ENCODE assay signal across 9 mouse cellular contexts in genomic region chr7:127213485-127213884, GRCm38 (mm10). TPM values are rescaled to one million over a fixed set of nuclear protein-coding genes. Genes with fewer than 3 reads are reported as not detected.
A peak's percentile ranks its signal among the peaks of the same experiment; 100 is the strongest.
DNase-seq lines count a peak whose midpoint lies in the region; ATAC-seq and TF ChIP-seq lines count a peak whose summit lies in the region.
"Had no signal": no experiment of that assay in that cellular context is flagged by ENCODE, and none has a peak within 500 bp of the region (broad histone marks: within the 10 kb centered on the region; RNA-seq: fewer than 3 reads in every experiment).

No protein-coding gene starts in this region.

- no peak overlapping the region; the same call in 1 of the 2 replicates for H3K27ac ChIP-seq in left cerebral cortex, adult 2 months
- H3K27ac ChIP-seq: forebrain, embryonic 12.5 days had no signal

- H3K4me3 ChIP-seq in left cerebral cortex, adult 2 months = no peak overlapping the region
- H3K4me3 ChIP-seq: forebrain, embryonic 12.5 days had no signal

- TF ChIP-seq CTCF in left cerebral cortex, adult 2 months (IDR thresholded peaks at IDR 0.05) = peak; percentile 81

- peak; percentile 72 for DNase-seq in adrenal gland, postnatal 14 days
- DNase-seq in adrenal gland, postnatal 25 days = no peak
- DNase-seq in left cerebral cortex, adult 2 months (ENCODE audit: extremely low spot score in 1 of 2, low spot score in 2 of 2) = no peak
- DNase-seq in left cerebral cortex, adult 11 months (ENCODE audit: low spot score) = no peak
- DNase-seq in embryo, embryonic 10 days (ENCODE audit: low spot score) = peak; percentile 53
- DNase-seq in naive thymus-derived CD4-positive, alpha-beta T cell, adult 2 months (ENCODE audit: low read depth) = peak; percentile 76
- no peak for DNase-seq in gastrocnemius, postnatal 10 days

- intact Hi-C loops in left cerebral cortex, adult 2 months (cut with DNase I) = no loop called here

- no peak for ATAC-seq in activated CD4-positive, CD25-positive, alpha-beta regulatory T cell, adult 4 months

RNA-seq across cellular contexts. Expression of gene Mylpf, which starts 4.8 kb away (rescaled TPM):
- total RNA-seq in adrenal gland, postnatal 14 days (2021) = 4.3 and 4.9 TPM in 2 replicates
- 4.1 and 4.4 TPM in 2 replicates for total RNA-seq in adrenal gland, postnatal 25 days (2021)
- 1 to 10 TPM; 2.7 to 3.3 TPM for total RNA-seq in left cerebral cortex, adult 2 months (2021)
- polyA plus RNA-seq in activated CD4-positive, CD25-positive, alpha-beta regulatory T cell, adult 4 months (2017; shearing (Covaris generic)) = 10 to 100 TPM; 26.7 to 30.7 TPM
- total RNA-seq in gastrocnemius, postnatal 10 days (2021) = over 10,000 TPM; 46,059 to 51,168 TPM

RNA-seq across cellular contexts. Expression of gene Tbc1d10b, which starts 5.2 kb away (rescaled TPM):
- total RNA-seq in adrenal gland, postnatal 14 days (2021) = 38.9 and 45.6 TPM in 2 replicates
- total RNA-seq in adrenal gland, postnatal 25 days (2021) = 51.9 and 53.1 TPM in 2 replicates
- 100 to 1,000 TPM in 1 of 2 experiments, 10 to 100 TPM in 1; 91.9 to 110 TPM for total RNA-seq in left cerebral cortex, adult 2 months (2021)
- polyA plus RNA-seq in activated CD4-positive, CD25-positive, alpha-beta regulatory T cell, adult 4 months (2017; shearing (Covaris generic)) = 10 to 100 TPM; 13.6 to 18.9 TPM
- total RNA-seq in gastrocnemius, postnatal 10 days (2021) = 10 to 100 TPM; 38.6 to 45.1 TPM

RNA-seq across cellular contexts. Expression of gene Cd2bp2, which starts 17.6 kb away (rescaled TPM):
- 50.9 and 55.4 TPM in 2 replicates for total RNA-seq in adrenal gland, postnatal 14 days (2021)
- 53.5 and 65.9 TPM in 2 replicates for total RNA-seq in adrenal gland, postnatal 25 days (2021)
- total RNA-seq in left cerebral cortex, adult 2 months (2021) = 10 to 100 TPM; 77.7 to 80.8 TPM
- 10 to 100 TPM; 38.9 to 50.5 TPM for polyA plus RNA-seq in activated CD4-positive, CD25-positive, alpha-beta regulatory T cell, adult 4 months (2017; shearing (Covaris generic))
- total RNA-seq in gastrocnemius, postnatal 10 days (2021) = 10 to 100 TPM; 36.7 to 41.1 TPM

RNA-seq across cellular contexts. Expression of gene Zfp553, which starts 19.4 kb away (rescaled TPM):
- total RNA-seq in adrenal gland, postnatal 14 days (2021) = 10.0 and 13.8 TPM in 2 replicates
- total RNA-seq in adrenal gland, postnatal 25 days (2021) = 14.7 and 15.2 TPM in 2 replicates
- total RNA-seq in left cerebral cortex, adult 2 months (2021) = 10 to 100 TPM; 17.8 to 20.5 TPM
- 1 to 10 TPM; 4.1 to 8.0 TPM for polyA plus RNA-seq in activated CD4-positive, CD25-positive, alpha-beta regulatory T cell, adult 4 months (2017; shearing (Covaris generic))
- total RNA-seq in gastrocnemius, postnatal 10 days (2021) = 1 to 10 TPM; 5.5 to 7.3 TPM

RNA-seq across cellular contexts. Expression of gene Sept1, which starts 19.4 kb away (rescaled TPM):
- 11.2 and 35.8 TPM in 2 replicates for total RNA-seq in adrenal gland, postnatal 14 days (2021)
- 8.3 and 12.9 TPM in 2 replicates for total RNA-seq in adrenal gland, postnatal 25 days (2021)
- total RNA-seq in left cerebral cortex, adult 2 months (2021) = 1 to 10 TPM; 3.5 to 6.4 TPM
- polyA plus RNA-seq in activated CD4-positive, CD25-positive, alpha-beta regulatory T cell, adult 4 months (2017; shearing (Covaris generic)) = 100 to 1,000 TPM; 811 to 836 TPM
- 1 to 10 TPM; 6.9 to 7.5 TPM for total RNA-seq in gastrocnemius, postnatal 10 days (2021)

Comparison
In these comparisons a context has a peak if more than half of its experiments do, and no peak if none do; other contexts are left out.
1. DNase-seq: peak in adrenal gland, postnatal 14 days (single experiment), embryo, embryonic 10 days (single experiment) and naive thymus-derived CD4-positive, alpha-beta T cell, adult 2 months (single experiment); none in adrenal gland, postnatal 25 days (single experiment), left cerebral cortex, adult 2 months (0 of 2), left cerebral cortex, adult 11 months (single experiment) and gastrocnemius, postnatal 10 days (single experiment).
2. RNA of gene Mylpf, which starts 4.8 kb away (total RNA-seq): 46,059 to 51,168 TPM in gastrocnemius, postnatal 10 days; 4.1 to 4.4 TPM in adrenal gland, postnatal 25 days, 4.3 to 4.9 TPM in adrenal gland, postnatal 14 days and 2.7 to 3.3 TPM in left cerebral cortex, adult 2 months; every median in the first group is over 1,000 times any median in the second.